Mouse (Mus musculus) midbrain, embryonic 13.5 days (tissue): ENCODE measurements around the gene Lnpep. TPM values are rescaled to one million over a fixed set of nuclear protein-coding genes. Genes with fewer than 3 reads are reported as not detected.

Experiments
- ATAC-seq: fragments of 200-750 bp; cut with Nextera tagmentation; 2 replicates; pipeline ENCODE4 v1.8.0; 2017; ENCODE audit warnings: mild to moderate bottlenecking, moderate TSS enrichment, moderate library complexity
- H3K27ac ChIP-seq: fragments of 300-500 bp; sonication (generic); 2 replicates; pipeline ENCODE4 v1.5.1; 2015; ENCODE audit warnings: inconsistent platforms, mild to moderate bottlenecking, moderate library complexity
- H3K27me3 ChIP-seq: fragments of 300-500 bp; sonication (generic); 2 replicates; pipeline ENCODE4 v1.6.1; 2015; ENCODE audit warnings: mild to moderate bottlenecking, inconsistent platforms
- H3K36me3 ChIP-seq: fragments of 300-500 bp; sonication (generic); 2 replicates; pipeline ENCODE4 v1.6.1; 2015; ENCODE audit warnings: mild to moderate bottlenecking, inconsistent platforms
- H3K4me1 ChIP-seq: fragments of 300-500 bp; sonication (generic); replicated peaks from 2 replicates; pipeline ENCODE4 v1.6.1; 2015; ENCODE audit warnings: inconsistent platforms
- H3K4me2 ChIP-seq: fragments of 300-500 bp; sonication (generic); replicated peaks from 2 replicates; pipeline ENCODE4 v1.6.1; 2015; ENCODE audit warnings: moderate library complexity, mild to moderate bottlenecking, inconsistent platforms
- H3K4me3 ChIP-seq: fragments of 300-500 bp; sonication (generic); replicated peaks from 2 replicates; pipeline ENCODE4 v1.5.1; 2015; ENCODE audit warnings: mild to moderate bottlenecking, inconsistent platforms
- H3K9ac ChIP-seq: fragments of 300-500 bp; sonication (generic); replicated peaks from 2 replicates; pipeline ENCODE4 v1.6.1; 2015; ENCODE audit warnings: mild to moderate bottlenecking, inconsistent platforms
- H3K9me3 ChIP-seq: fragments of 300-500 bp; sonication (generic); 2 replicates; pipeline ENCODE4 v1.6.1; 2016; ENCODE audit warnings: mild to moderate bottlenecking, inconsistent platforms
- WGBS: fragments of 180-500 bp; shearing (Covaris S2); methylation state at CpG from one replicate; pipeline ENCODE4 v1.1.7; 2015; 5-methylcytosine and 5-hydroxymethylcytosine counted together
- polyA plus RNA-seq: library from polyadenylated mRNA; unstranded; fragments of >200 nt; fragmentation: Nextera tagmentation; extraction: Ambion mirVana; gene quantifications from 2 replicates; pipeline ENCODE4 v1.2.1, GENCODE M21; 2015

Lnpep gene
- polyA plus RNA-seq, 1 experiment from 2014 or later: 9.0 TPM

GRCm38 (mm10) chr17:17485789-17486188 is 139.1 kb downstream of the Lnpep start:
- no peak overlapping the region for H3K9ac ChIP-seq
- no peak overlapping the region for H3K4me2 ChIP-seq
- H3K4me1 ChIP-seq: no peaks in the 10 kb centered on the region
- H3K27ac ChIP-seq: no peak overlapping the region
- H3K36me3 ChIP-seq: no peaks in the 10 kb centered on the region
- no peaks in the 10 kb centered on the region for H3K27me3 ChIP-seq
- ATAC-seq: no peak
- no peaks in the 10 kb centered on the region for H3K9me3 ChIP-seq
- no peak overlapping the region for H3K4me3 ChIP-seq
- 71% methylated on average over 2 of the region's 2 CpGs for WGBS

Other genes starting within 250 kb of the Lnpep start
- gene Lix1, start 222.4 kb downstream of the Lnpep start, polyA plus RNA-seq: 19.4 and 21.6 TPM in 2 replicates
- not detected in 2 replicates for gene Vmn2r90, start 78.7 kb upstream of the Lnpep start, polyA plus RNA-seq
- gene Spaca6, start 202.1 kb upstream of the Lnpep start, polyA plus RNA-seq: 39.4 and 41.2 TPM in 2 replicates
- 0.88 and 1.1 TPM in 2 replicates for gene Has1, start 230.2 kb upstream of the Lnpep start, polyA plus RNA-seq